16 mouse cellular contexts compared by ENCODE assay signal in the genomic region with DNA sequence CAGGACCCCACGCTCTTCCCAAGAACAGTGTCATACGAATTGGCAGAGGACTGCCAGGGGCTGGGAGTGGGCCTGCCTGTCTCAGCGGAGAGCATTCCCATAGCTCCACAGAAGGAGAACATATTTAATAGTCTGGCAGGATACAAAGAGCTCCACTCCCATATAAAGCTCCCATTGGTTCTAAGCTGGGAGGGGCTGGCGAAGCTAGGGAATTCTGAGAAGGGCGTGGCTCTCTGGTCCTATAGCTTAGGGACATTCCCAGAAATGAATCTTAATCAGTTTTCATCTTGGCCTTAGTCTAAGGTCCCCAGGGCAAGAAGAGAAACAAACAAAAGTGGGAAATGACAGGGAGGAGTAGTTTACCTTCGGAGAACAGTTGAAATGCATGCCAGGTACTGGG.
"Had no signal": no experiment of that assay in that cellular context is flagged by ENCODE, and none has a peak within 500 bp of the region (broad histone marks: within the 10 kb centered on the region; RNA-seq: fewer than 3 reads in every experiment).

No protein-coding gene starts in this region.

- H3K4me1 ChIP-seq: limb, embryonic 10.5 days; limb, embryonic 13.5 days; lung, embryonic 15.5 days; midbrain, embryonic 12.5 days; midbrain, embryonic 15.5 days had no signal

- H3K36me3 ChIP-seq: limb, embryonic 10.5 days; lung, embryonic 15.5 days; midbrain, embryonic 12.5 days; midbrain, embryonic 15.5 days had no signal

- H3K9me3 ChIP-seq: kidney, embryonic 15.5 days; limb, embryonic 10.5 days; limb, embryonic 13.5 days; liver, embryonic 12.5 days; liver, embryonic 15.5 days; lung, embryonic 15.5 days; midbrain, embryonic 12.5 days; midbrain, embryonic 15.5 days had no signal

- H3K27ac ChIP-seq: kidney, embryonic 15.5 days; limb, embryonic 10.5 days; limb, embryonic 13.5 days; liver, embryonic 12.5 days; liver, embryonic 15.5 days; lung, embryonic 15.5 days; macrophage; midbrain, embryonic 12.5 days; midbrain, embryonic 15.5 days had no signal

- H3K27me3 ChIP-seq: kidney, embryonic 15.5 days; limb, embryonic 13.5 days; liver, embryonic 12.5 days; liver, embryonic 15.5 days; lung, embryonic 15.5 days; midbrain, embryonic 12.5 days; midbrain, embryonic 15.5 days had no signal

- H3K9ac ChIP-seq: kidney, embryonic 15.5 days; limb, embryonic 13.5 days; liver, embryonic 12.5 days; liver, embryonic 15.5 days; lung, embryonic 15.5 days; midbrain, embryonic 12.5 days; midbrain, embryonic 15.5 days had no signal

- H3K4me2 ChIP-seq: kidney, embryonic 15.5 days; limb, embryonic 13.5 days; liver, embryonic 12.5 days; liver, embryonic 15.5 days; lung, embryonic 15.5 days; midbrain, embryonic 12.5 days; midbrain, embryonic 15.5 days had no signal

- H3K4me3 ChIP-seq: kidney, embryonic 15.5 days; limb, embryonic 10.5 days; limb, embryonic 13.5 days; liver, embryonic 12.5 days; liver, embryonic 15.5 days; lung, embryonic 15.5 days; midbrain, embryonic 12.5 days; midbrain, embryonic 15.5 days; myocyte had no signal

- ATAC-seq: liver, embryonic 12.5 days; midbrain, embryonic 15.5 days had no signal

- DNase-seq: kidney, adult 8-10 months; kidney, postnatal 10 days; kidney, postnatal 36 days; liver; lung, adult 18-20 months; thymus, postnatal 25 days had no signal
